Mouse (Mus musculus) frontal cortex, adult 2 months (tissue): Measurements from ENCODE around the gene Smdt1. TPM values are rescaled to one million over a fixed set of nuclear protein-coding genes. Genes with fewer than 3 reads are reported as not detected.

Source experiments
- polyA plus RNA-seq: library from polyadenylated mRNA; depleted of rRNA; stranded (reverse); fragments of >200 nt; gene quantifications from 2 replicates; pipeline ENCODE4 v1.2.3, GENCODE M21; 2012; rRNA removed

The Smdt1 gene
- polyA plus RNA-seq, 1 experiment = 288 TPM

Other genes with a start within 250 kb of the Smdt1 start
- 23.1 TPM in 2 replicates for gene Ccdc134, start 211.0 kb upstream of the Smdt1 start, polyA plus RNA-seq
- 142 and 155 TPM in 2 replicates for gene Srebf2, start 191.8 kb upstream of the Smdt1 start, polyA plus RNA-seq
- gene Shisa8, start 126.1 kb upstream of the Smdt1 start, polyA plus RNA-seq = 57.1 and 79.6 TPM in 2 replicates
- 1.4 and 2.6 TPM in 2 replicates for gene Tnfrsf13c, start 114.6 kb upstream of the Smdt1 start, polyA plus RNA-seq
- gene Cenpm, start 94.2 kb upstream of the Smdt1 start, polyA plus RNA-seq = 6.4 and 9.1 TPM in 2 replicates
- 176 and 182 TPM in 2 replicates for gene 1500009C09Rik, start 86.6 kb upstream of the Smdt1 start, polyA plus RNA-seq
- 344 and 374 TPM in 2 replicates for gene Sept3, start 64.1 kb upstream of the Smdt1 start, polyA plus RNA-seq
- gene Wbp2nl, start 40.0 kb upstream of the Smdt1 start, polyA plus RNA-seq = not detected in 2 replicates
- gene Naga, start within 50 bp of the Smdt1 start, polyA plus RNA-seq = 53.4 and 58.3 TPM in 2 replicates
- gene Pheta2, start within 50 bp of the Smdt1 start, polyA plus RNA-seq = 0.48 and 0.70 TPM in 2 replicates
- 498 and 573 TPM in 2 replicates for gene Ndufa6, start 15.4 kb downstream of the Smdt1 start, polyA plus RNA-seq
- 46.2 and 52.6 TPM in 2 replicates for gene Cyp2d22, start 41.3 kb downstream of the Smdt1 start, polyA plus RNA-seq
- not detected in 2 replicates for gene Cyp2d11, start 55.1 kb downstream of the Smdt1 start, polyA plus RNA-seq
- not detected in 2 replicates for gene Cyp2d10, start 68.2 kb downstream of the Smdt1 start, polyA plus RNA-seq
- gene Cyp2d9, start 94.5 kb downstream of the Smdt1 start, polyA plus RNA-seq = not detected in 2 replicates
- not detected in 2 replicates for gene Cyp2d12, start 216.1 kb downstream of the Smdt1 start, polyA plus RNA-seq